Mouse (Mus musculus): ENCODE data around the gene Bbs1.
"Not testable (repeated sequence)": the region's sequence is repeated elsewhere in the genome, so short reads cannot be mapped to it uniquely, and the experiment has no call there.

- TF ChIP-seq GATA1, TAL1 (IDR thresholded peaks at IDR 0.05; ENCODE audit: low read length): not testable (repeated sequence)
Measured at GRCm38 (mm10) chr19:4874613-4875012, 31.8 kb downstream of the Bbs1 start.

Measured in erythroblast, embryonic 14.5 days (primary cell).